Mouse (Mus musculus): Measurements from ENCODE around the gene Rab3c.

DNA sequence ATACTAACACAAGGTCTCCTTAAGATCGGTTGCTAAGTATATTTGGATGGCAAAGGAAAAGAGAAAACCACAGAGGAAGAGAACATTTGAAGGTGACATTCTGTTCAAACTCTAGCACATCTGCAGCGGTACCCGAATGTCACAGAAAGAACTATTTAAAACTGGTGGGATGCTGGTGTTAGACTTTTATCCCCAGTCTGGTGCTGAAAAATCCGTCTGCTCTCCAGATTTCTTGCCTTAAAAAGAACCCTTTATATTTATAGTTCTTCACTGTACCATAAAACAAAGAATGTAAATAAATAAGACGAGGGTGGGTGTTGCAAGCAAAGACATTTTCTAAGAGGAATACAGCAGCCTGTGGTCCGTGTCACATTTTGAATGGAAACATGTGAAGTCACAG lies 105.1 kb downstream of the Rab3c start:
- TF ChIP-seq CTCF (IDR thresholded peaks at IDR 0.05; ENCODE audit: control insufficient read depth, insufficient read depth, insufficient read length): no peak
- TF ChIP-seq FOSL1 (IDR thresholded peaks at IDR 0.05; ENCODE audit: insufficient read depth, low read length, poor library complexity, severe bottlenecking): no peak
- TF ChIP-seq USF1 (IDR thresholded peaks at IDR 0.05; ENCODE audit: low read depth): no peak
